Mouse (Mus musculus): Measurements from ENCODE around the gene Vsig2.

Vsig2 gene

GRCm38 (mm10) chr9:37539170-37540025 is at the start of gene Vsig2:
Gene Vsig2, plus strand, starts transcription at chr9:37539255.
- no peak for DNase-seq (ENCODE audit: low read depth, low spot score)

GRCm38 (mm10) chr9:37489446-37490120 is 49.5 kb upstream of the Vsig2 start:
- no peak for DNase-seq (ENCODE audit: low read depth, low spot score)

GRCm38 (mm10) chr9:37495761-37496160 is 43.3 kb upstream of the Vsig2 start:
- DNase-seq (ENCODE audit: low read depth, low spot score) = no peak

GRCm38 (mm10) chr9:37496325-37496724 is 42.7 kb upstream of the Vsig2 start:
- no peak for DNase-seq (ENCODE audit: low read depth, low spot score)

GRCm38 (mm10) chr9:37500201-37500600 is 38.9 kb upstream of the Vsig2 start:
- no peak for DNase-seq (ENCODE audit: low read depth, low spot score)

GRCm38 (mm10) chr9:37501170-37501569 is 37.9 kb upstream of the Vsig2 start:
- DNase-seq (ENCODE audit: low read depth, low spot score) = no peak

GRCm38 (mm10) chr9:37504348-37504747 is 34.7 kb upstream of the Vsig2 start:
- DNase-seq (ENCODE audit: low read depth, low spot score) = no peak

- no peak for DNase-seq (ENCODE audit: low read depth, low spot score)
Measured at GRCm38 (mm10) chr9:37506023-37506422, 33.0 kb upstream of the Vsig2 start.

- no peak for DNase-seq (ENCODE audit: low read depth, low spot score)
Measured at GRCm38 (mm10) chr9:37512097-37512496, 27.0 kb upstream of the Vsig2 start.

GRCm38 (mm10) chr9:37514456-37514855 is 24.6 kb upstream of the Vsig2 start:
- peak; percentile 40 for DNase-seq (ENCODE audit: low read depth, low spot score)

- no peak for DNase-seq (ENCODE audit: low read depth, low spot score)
Measured at GRCm38 (mm10) chr9:37517467-37517866, 21.6 kb upstream of the Vsig2 start.

- peak; percentile 87 for DNase-seq (ENCODE audit: low read depth, low spot score)
Measured at GRCm38 (mm10) chr9:37518991-37519390, 20.1 kb upstream of the Vsig2 start.

GRCm38 (mm10) chr9:37519995-37520394 is 19.1 kb upstream of the Vsig2 start:
- peak; percentile 74 for DNase-seq (ENCODE audit: low read depth, low spot score)

- no peak for DNase-seq (ENCODE audit: low read depth, low spot score)
Measured at GRCm38 (mm10) chr9:37525461-37525860, 13.6 kb upstream of the Vsig2 start.

- no peak for DNase-seq (ENCODE audit: low read depth, low spot score)
Measured at GRCm38 (mm10) chr9:37526443-37527395, 12.3 kb upstream of the Vsig2 start.

- no peak for DNase-seq (ENCODE audit: low read depth, low spot score)
Measured at GRCm38 (mm10) chr9:37527396-37528224, 11.4 kb upstream of the Vsig2 start, which contains the start of gene Esam. Gene Esam, plus strand, starts transcription at chr9:37528078.

- DNase-seq (ENCODE audit: low read depth, low spot score) = no peak
Measured at GRCm38 (mm10) chr9:37528225-37528970, 10.7 kb upstream of the Vsig2 start.

- peak; percentile 70 for DNase-seq (ENCODE audit: low read depth, low spot score)
Measured at GRCm38 (mm10) chr9:37530031-37530887, 8.8 kb upstream of the Vsig2 start.

All from brain, adult 2 months (tissue).